Mouse (Mus musculus) Muller cell, postnatal 12 days (primary cell): ENCODE data around the gene Tefm.
"Not testable (repeated sequence)": the region's sequence is repeated elsewhere in the genome, so short reads cannot be mapped to it uniquely, and the experiment has no call there.

Experiments
- DNase-seq: peaks from one replicate; pipeline ENCODE4 v3.0.0-alpha.2; 2015; ENCODE audit errors: inconsistent ontology term

Gene Tefm

DNA sequence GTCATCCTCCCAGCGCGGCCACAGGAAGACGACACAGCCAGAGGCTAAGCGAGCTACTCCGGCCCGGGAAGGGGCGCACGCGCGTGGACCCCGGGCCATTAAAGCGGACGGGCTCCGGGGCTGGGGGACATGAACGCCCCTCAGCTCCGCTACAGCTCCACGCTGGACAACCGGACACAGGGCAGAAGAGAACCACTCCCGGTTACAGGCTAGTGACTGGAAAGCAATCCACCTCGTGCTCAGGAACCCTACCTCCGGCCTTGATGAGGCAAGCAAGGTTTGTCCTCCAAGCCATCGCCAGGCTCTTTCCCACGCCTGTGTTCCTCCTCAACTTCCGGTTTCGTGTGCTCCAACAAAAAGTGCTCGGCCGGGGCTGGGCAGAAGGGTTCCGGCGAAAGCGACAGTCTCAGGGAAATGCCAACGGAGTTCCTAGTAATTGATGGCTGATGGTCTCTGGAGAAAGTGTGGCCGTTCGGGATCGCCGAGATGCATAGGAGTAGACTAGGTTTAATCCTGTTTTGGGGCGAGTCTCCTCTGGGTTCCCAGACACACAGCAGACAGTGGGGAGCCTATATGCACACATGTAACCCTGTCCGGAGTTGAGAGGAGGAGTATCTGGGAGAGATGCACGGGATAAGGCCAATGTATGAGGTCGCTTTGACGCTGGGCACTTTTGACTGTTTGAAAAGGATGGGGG is at the start of gene Tefm:
TSS of gene Tefm (minus strand) at position 351 of the 697 bp plus-strand sequence.
- DNase-seq: peak; percentile 94

- no peak for DNase-seq
These were observed 48.3 kb upstream of the Tefm start for GRCm38 (mm10) chr11:80190280-80190679.

DNA sequence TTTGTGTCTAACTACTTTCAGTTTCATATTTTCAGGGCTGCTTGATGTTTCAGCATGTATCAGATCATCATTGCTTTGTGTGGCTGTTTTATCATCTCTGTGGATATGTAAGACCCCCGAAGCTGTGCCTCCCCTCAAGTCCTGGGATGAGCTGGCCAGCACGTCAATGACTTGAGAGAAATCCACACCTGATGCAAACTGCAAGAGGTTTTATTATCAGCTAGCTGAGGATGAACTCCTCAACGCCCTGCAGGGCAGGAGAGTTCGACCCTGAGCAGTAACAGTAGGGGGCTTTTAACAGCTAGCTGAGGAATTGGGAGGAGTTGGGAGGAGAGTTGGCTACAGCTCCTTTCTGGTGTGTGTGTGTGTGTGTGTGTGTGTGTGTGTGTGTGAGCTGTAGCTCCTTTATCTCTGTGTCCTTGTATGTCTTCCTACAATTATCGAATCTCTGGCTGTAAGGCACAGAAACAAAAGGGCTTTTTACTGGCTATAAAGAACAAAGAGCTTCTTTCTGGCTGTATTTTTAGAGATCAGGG is 43.5 kb upstream of the Tefm start:
- not testable (repeated sequence) for DNase-seq

- DNase-seq: no peak
These were observed 42.6 kb upstream of the Tefm start for GRCm38 (mm10) chr11:80184531-80185071.

GRCm38 (mm10) chr11:80183705-80184255 is 41.8 kb upstream of the Tefm start, which contains the start of gene Rnf135:
Gene Rnf135 (plus strand): TSS chr11:80183851.
- peak; percentile 95 for DNase-seq

DNA sequence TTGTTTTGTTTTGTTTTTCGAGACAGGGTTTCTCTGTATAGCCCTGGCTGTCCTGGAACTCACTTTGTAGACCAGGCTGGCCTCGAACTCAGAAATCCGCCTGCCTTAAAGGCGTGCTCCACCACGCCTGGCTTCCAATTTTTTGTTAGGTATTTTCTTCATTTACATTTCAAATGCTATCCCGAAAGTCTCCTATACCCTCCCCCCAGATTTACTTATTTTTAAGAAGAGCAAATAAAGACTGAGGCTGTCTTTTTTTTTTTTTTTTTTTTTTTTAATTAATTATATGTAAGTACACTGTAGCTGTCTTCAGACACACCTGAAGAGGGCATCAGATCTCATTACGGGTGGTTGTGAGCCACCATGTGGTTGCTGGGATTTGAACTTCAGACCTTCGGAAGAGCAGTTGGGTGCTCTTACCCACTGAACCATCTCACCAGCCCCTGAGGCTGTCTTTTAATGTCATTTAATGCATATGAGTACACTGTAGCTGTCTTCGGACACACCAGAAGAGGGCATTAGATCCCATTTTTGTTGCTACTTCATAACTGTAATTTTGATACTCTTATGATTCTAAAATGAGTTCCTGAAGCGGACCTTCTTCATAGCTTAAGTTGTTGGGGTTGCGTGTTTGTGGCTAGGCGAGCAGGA is 41.2 kb upstream of the Tefm start:
- DNase-seq: not testable (repeated sequence)

GRCm38 (mm10) chr11:80181021-80181749 is 39.2 kb upstream of the Tefm start:
- no peak for DNase-seq

GRCm38 (mm10) chr11:80178316-80178715 is 36.3 kb upstream of the Tefm start:
- DNase-seq: no peak

DNA sequence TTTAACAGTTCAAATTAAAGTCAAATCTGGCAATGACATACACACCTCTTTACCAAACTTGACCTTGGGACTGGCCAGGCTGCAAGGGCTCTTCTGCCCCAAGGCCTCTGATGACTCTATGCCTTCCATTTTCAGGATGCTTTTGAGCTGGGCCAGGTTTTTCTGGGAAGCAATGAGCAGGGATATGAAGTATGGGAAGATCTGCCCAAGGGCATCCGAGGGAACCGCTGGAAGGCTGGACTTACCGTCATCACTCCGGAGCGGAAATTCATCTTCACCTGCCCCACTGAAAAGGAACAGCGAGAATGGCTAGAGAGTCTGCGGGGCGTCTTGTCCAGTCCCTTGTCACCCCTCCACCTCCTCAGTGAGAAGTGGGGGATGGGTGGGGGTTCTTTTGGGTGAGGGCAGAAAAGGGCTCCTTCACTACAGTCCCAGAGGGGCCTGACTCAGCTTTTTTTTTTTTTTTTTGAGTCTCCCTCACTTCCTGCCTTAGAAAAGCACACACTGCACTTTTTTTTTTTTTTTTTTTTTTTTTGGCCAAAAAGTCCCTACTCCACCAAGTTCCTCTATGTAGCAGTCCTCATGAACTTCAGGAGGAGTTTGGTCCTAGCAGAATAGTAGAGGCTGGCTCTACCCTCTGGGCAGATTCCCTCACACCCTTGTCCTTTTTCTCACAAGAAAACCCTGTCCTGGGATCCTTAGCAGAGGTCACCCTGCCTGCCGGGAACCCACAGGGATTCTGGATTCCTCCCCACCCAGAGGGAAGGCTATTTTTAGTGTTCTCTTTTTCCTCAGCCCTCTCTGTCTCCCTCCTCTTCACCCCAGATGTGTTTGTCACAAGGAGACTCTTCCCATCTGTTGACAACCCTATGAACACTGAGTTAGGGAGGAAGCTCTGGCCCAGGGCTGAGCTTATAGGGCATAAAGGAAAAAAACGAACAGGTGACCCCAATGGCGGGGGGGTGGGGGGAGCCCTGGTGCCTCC is 35.2 kb upstream of the Tefm start:
- DNase-seq: no peak

GRCm38 (mm10) chr11:80173963-80174670 is 32.1 kb upstream of the Tefm start:
- DNase-seq: no peak

- DNase-seq: no peak
These were observed 29.9 kb upstream of the Tefm start for GRCm38 (mm10) chr11:80171884-80172283.

- no peak for DNase-seq
These were observed 28.4 kb upstream of the Tefm start for GRCm38 (mm10) chr11:80170351-80170750.

DNA sequence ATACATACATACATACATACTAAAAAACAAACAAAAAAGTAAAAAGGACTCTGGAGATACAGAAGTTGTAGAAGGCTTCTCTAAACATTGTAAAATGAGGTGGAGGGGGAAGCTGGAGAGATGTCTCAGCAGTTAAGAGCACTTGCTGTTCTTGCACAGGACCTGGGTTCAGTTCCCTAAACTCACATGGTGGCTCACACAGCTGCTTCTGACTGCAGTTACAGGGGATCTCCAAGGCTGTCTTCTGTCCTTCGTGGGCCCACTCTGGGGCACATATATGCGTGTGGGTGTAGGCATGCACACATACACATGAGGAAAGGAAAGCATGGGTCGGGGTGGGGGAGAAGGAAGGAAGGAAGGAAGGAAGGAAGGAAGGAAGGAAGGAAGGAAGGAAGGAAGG is 27.7 kb upstream of the Tefm start:
- DNase-seq: no peak

DNA sequence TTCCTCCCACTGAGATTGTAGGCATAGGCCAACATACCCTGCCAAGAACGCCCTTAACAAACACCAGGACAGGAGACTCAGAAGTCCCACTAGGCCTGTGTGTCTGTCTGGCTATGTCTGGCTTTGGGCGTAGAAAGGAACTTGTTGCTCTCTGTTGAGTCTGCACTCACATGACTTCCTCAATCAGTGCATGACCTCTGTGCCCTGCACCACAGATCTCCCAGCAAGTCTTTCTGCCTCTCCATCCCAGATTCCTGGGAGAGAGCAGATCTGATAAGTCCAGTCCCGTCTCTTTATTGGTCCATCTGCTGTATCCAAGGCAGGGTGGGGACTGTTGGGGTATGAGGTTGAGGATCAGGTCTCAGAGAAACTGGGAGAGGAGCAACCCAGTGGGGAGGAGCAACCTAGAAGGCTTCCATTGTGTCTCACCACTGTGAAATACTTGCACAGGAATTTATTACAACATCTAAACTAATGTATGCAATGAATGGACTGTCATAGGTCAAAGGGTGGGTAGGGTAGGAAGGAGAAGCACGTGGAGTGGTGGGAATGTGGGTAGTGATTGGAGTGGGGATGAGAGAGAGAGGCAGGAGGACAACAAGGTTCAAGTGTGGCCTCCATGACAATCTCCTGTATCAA is 26.8 kb upstream of the Tefm start:
- no peak for DNase-seq

DNA sequence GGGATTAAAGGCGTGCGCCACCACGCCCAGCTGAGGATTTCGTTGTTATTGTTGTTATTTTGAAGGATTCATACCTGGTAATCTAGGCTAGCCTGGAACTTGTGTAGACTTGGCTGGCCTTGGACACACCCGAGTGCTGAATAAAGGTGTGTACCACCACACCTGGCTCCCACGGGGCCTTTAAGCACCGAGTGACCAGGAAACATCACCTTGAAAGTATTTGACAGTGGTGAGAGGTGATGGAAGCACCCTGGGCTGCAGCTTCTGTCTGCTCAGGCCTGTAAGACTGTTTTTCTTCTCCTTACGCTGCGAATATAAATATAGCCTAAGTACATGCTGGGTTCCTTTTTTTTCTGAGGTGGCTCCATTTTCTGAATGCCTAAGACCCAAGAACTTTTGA is 26.1 kb upstream of the Tefm start:
- no peak for DNase-seq

DNA sequence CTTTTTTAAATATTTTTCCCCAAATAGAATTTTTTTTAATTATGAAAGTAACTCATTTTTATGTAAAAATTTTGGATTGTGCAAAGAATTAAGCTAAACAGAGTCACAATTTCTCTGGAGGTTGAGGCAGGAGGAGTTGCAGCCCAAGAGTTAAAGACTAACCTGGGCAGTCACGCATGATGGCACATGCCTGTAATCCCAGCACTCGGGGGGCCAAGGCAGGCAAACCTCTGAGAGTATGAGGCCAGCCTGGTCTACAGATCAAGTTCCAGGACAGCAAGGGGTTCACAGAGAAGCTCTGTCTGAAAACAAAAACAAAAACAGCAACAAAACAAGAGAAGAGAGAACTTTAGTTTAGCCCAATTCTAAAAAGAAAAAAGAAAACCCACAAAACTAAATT is 22.2 kb upstream of the Tefm start:
- DNase-seq: no peak

DNA sequence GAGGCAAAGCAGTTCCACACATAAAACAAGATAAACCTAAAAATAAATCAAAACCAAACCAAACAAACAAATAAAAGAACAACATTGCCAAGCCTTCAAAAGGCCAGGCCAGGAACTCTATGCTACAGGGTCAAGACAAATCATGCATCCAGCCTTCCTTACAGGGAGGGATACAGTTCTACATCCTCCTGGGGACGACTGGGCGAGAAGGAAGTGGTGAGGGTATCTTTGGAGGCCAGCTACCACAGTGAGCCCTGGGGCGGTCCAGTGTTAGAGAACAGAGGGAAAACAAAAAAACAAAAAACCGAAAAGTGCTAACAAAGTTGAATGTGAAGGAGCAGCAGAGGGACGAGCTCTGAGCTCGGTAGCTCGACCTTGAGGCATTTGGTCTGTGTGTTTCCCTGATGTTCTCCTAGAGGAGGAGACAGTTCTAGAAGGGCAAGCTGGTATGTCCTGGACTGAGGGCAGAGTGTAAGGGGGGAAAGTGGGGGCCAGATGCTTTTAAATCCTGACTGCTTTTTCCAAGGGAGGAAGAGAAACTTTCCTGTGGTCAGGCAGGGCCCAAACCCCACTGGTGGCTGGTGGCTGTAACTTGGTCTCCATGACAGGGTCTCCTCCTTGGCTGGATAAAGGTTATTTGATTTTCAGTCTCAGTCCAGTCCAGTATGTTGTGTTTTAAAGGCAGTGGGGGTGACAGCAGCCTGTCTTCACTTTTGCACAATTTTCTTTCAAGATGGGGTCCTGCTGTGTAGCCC is 21.6 kb upstream of the Tefm start:
- no peak for DNase-seq

DNA sequence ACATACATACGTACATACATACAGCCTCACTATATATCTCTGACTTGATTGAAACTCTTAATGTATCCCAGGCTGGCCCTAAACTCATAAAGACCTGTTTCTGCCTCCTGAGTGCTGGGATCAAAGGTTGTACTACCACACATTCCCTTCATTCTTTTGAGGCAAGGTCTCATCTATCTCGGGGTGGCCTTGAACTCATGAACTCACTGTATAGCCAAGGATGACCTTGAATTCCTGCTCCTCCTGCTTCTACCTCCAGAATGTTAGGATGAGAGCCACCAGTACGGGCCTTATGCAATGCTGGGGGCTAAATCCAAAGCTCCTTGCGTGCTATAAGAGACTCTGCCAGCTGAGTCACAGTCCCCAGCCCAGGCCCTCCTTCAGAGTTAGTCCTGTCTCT is 19.1 kb upstream of the Tefm start:
- DNase-seq: no peak

GRCm38 (mm10) chr11:80159018-80159417 is 17.0 kb upstream of the Tefm start:
- DNase-seq: no peak
